Mouse (Mus musculus): ENCODE data around the gene Ano9.

- TF ChIP-seq POLR2A (IDR thresholded peaks at IDR 0.05; ENCODE audit: extremely low read depth, insufficient read depth, low read length) (no peak), CTCF (IDR thresholded peaks at IDR 0.05; ENCODE audit: low read depth, low read length) (peak; percentile 91)
Measured at GRCm38 (mm10) chr7:141092051-141092735, 25.4 kb downstream of the Ano9 start.

All from liver, adult 2 months (tissue).